Mouse (Mus musculus): ENCODE measurements around the gene Tmem19. TPM values are rescaled to one million over a fixed set of nuclear protein-coding genes. Genes with fewer than 3 reads are reported as not detected.

The Tmem19 gene
- total and polyA plus RNA-seq, 2 experiments from 2014 or later: 36.0 to 38.8 TPM

GRCm38 (mm10) chr10:115295162-115295561 is 67.1 kb downstream of the Tmem19 start:
- no peaks in the 10 kb centered on the region for H3K27me3 ChIP-seq (ENCODE audit: insufficient read depth, low read length)
- H3K4me3 ChIP-seq (ENCODE audit: low read depth, low read length): no peak overlapping the region
- no peak overlapping the region for H3K9ac ChIP-seq
- 95% methylated on average over 3 of the region's 3 CpGs for WGBS
- H3K36me3 ChIP-seq (ENCODE audit: insufficient read depth): peaks cover 50% of the 10 kb centered on the region
- no peak for TF ChIP-seq CTCF (IDR thresholded peaks at IDR 0.05; ENCODE audit: low read depth)
- no peak overlapping the region for H3K27ac ChIP-seq (ENCODE audit: low read depth, low read length)
- H3K9me3 ChIP-seq (ENCODE audit: low read length): no peaks in the 10 kb centered on the region
- DNase-seq (no peak), ATAC-seq (no peak)
- no peak overlapping the region for H3K4me2 ChIP-seq (ENCODE audit: low read depth)
- no peaks in the 10 kb centered on the region for H3K4me1 ChIP-seq (ENCODE audit: insufficient read depth)

- H3K9ac ChIP-seq: no peak overlapping the region
- no peaks in the 10 kb centered on the region for H3K4me1 ChIP-seq (ENCODE audit: insufficient read depth)
- no peak for TF ChIP-seq CTCF (IDR thresholded peaks at IDR 0.05; ENCODE audit: low read depth)
- ATAC-seq: no peak
- no peak overlapping the region for H3K27ac ChIP-seq (ENCODE audit: low read depth, low read length)
- no peak overlapping the region for H3K4me2 ChIP-seq (ENCODE audit: low read depth)
- H3K36me3 ChIP-seq (ENCODE audit: insufficient read depth): peaks cover 48% of the 10 kb centered on the region
- 82% methylated on average over 7 of the region's 7 CpGs for WGBS
- DNase-seq: no peak
- H3K4me3 ChIP-seq (ENCODE audit: low read depth, low read length): no peak overlapping the region
- H3K9me3 ChIP-seq (ENCODE audit: low read length): no peaks in the 10 kb centered on the region
- no peaks in the 10 kb centered on the region for H3K27me3 ChIP-seq (ENCODE audit: insufficient read depth, low read length)
Measured at GRCm38 (mm10) chr10:115294715-115295114, 67.6 kb downstream of the Tmem19 start.

GRCm38 (mm10) chr10:115293946-115294345 is 68.4 kb downstream of the Tmem19 start:
- Histone ChIP-seq H3K4me3 (ENCODE audit: low read depth, low read length) (no peak overlapping the region), H3K9ac (no peak overlapping the region), H3K9me3 (ENCODE audit: low read length) (no peaks in the 10 kb centered on the region), H3K27ac (ENCODE audit: low read depth, low read length) (no peak overlapping the region), H3K4me2 (ENCODE audit: low read depth) (no peak overlapping the region), H3K36me3 (ENCODE audit: insufficient read depth) (peaks cover 50% of the 10 kb centered on the region), H3K27me3 (ENCODE audit: insufficient read depth, low read length) (no peaks in the 10 kb centered on the region), H3K4me1 (ENCODE audit: insufficient read depth) (no peaks in the 10 kb centered on the region)
- DNase-seq (no peak), ATAC-seq (no peak)
- TF ChIP-seq CTCF (IDR thresholded peaks at IDR 0.05; ENCODE audit: low read depth): no peak
- WGBS: 90% methylated on average over 7 of the region's 7 CpGs

GRCm38 (mm10) chr10:115290671-115291070 is 71.6 kb downstream of the Tmem19 start:
- no peaks in the 10 kb centered on the region for H3K9me3 ChIP-seq (ENCODE audit: low read length)
- H3K4me3 ChIP-seq (ENCODE audit: low read depth, low read length): no peak overlapping the region
- 92% methylated on average over 9 of the region's 9 CpGs for WGBS
- H3K9ac ChIP-seq: no peak overlapping the region
- ATAC-seq (no peak), DNase-seq (no peak)
- no peak for TF ChIP-seq CTCF (IDR thresholded peaks at IDR 0.05; ENCODE audit: low read depth)
- H3K36me3 ChIP-seq (ENCODE audit: insufficient read depth): peaks cover 56% of the 10 kb centered on the region
- H3K27me3 ChIP-seq (ENCODE audit: insufficient read depth, low read length): no peaks in the 10 kb centered on the region
- H3K27ac ChIP-seq (ENCODE audit: low read depth, low read length): no peak overlapping the region
- H3K4me2 ChIP-seq (ENCODE audit: low read depth): no peak overlapping the region
- H3K4me1 ChIP-seq (ENCODE audit: insufficient read depth): no peaks in the 10 kb centered on the region

Other genes with a start within 250 kb of the Tmem19 start
- gene Tph2, start 177.5 kb downstream of the Tmem19 start, total RNA-seq (2014; rRNA removed): 0.10 and 0.46 TPM in 2 replicates
- gene Tph2, start 177.5 kb downstream of the Tmem19 start, polyA plus RNA-seq (2015; fragmentation: Nextera tagmentation; extraction: Ambion mirVana): 0.78 and 1.0 TPM in 2 replicates
- 8.5 and 10.3 TPM in 2 replicates for gene Tbc1d15, start 111.0 kb downstream of the Tmem19 start, total RNA-seq (2014; rRNA removed)
- 24.7 and 31.3 TPM in 2 replicates for gene Tbc1d15, start 111.0 kb downstream of the Tmem19 start, polyA plus RNA-seq (2015; fragmentation: Nextera tagmentation; extraction: Ambion mirVana)
- gene Rab21, start 46.9 kb downstream of the Tmem19 start, total RNA-seq (2014; rRNA removed): 31.2 and 34.7 TPM in 2 replicates
- gene Rab21, start 46.9 kb downstream of the Tmem19 start, polyA plus RNA-seq (2015; fragmentation: Nextera tagmentation; extraction: Ambion mirVana): 10.7 and 14.8 TPM in 2 replicates
- gene Thap2, start 21.9 kb upstream of the Tmem19 start, total RNA-seq (2014; rRNA removed): 15.6 and 21.6 TPM in 2 replicates
- 12.0 and 13.8 TPM in 2 replicates for gene Thap2, start 21.9 kb upstream of the Tmem19 start, polyA plus RNA-seq (2015; fragmentation: Nextera tagmentation; extraction: Ambion mirVana)
- gene Zfc3h1, start 22.5 kb upstream of the Tmem19 start, total RNA-seq (2014; rRNA removed): 36.2 and 46.2 TPM in 2 replicates
- 5.7 and 7.6 TPM in 2 replicates for gene Zfc3h1, start 22.5 kb upstream of the Tmem19 start, polyA plus RNA-seq (2015; fragmentation: Nextera tagmentation; extraction: Ambion mirVana)
- not detected in 2 replicates for gene A930009A15Rik, start 207.5 kb upstream of the Tmem19 start, total RNA-seq (2014; rRNA removed)
- gene A930009A15Rik, start 207.5 kb upstream of the Tmem19 start, polyA plus RNA-seq (2015; fragmentation: Nextera tagmentation; extraction: Ambion mirVana): 0.57 and 1.1 TPM in 2 replicates
- 1.0 and 1.3 TPM in 2 replicates for gene Lgr5, start 225.3 kb upstream of the Tmem19 start, total RNA-seq (2014; rRNA removed)
- gene Lgr5, start 225.3 kb upstream of the Tmem19 start, polyA plus RNA-seq (2015; fragmentation: Nextera tagmentation; extraction: Ambion mirVana): 0.91 and 1.1 TPM in 2 replicates

Data from forebrain, postnatal 0 days (tissue).